In genomic region chr9:96350010-96350409, GRCm38 (mm10) we compare ENCODE assay signal across 8 mouse cellular contexts. TPM values are rescaled to one million over a fixed set of nuclear protein-coding genes. Genes with fewer than 3 reads are reported as not detected.
A peak's percentile ranks its signal among the peaks of the same experiment; 100 is the strongest.
DNase-seq lines count a peak whose midpoint lies in the region; ATAC-seq lines count a peak whose summit lies in the region.

No protein-coding gene starts in this region.

- H3K9me3 ChIP-seq in midbrain, embryonic 11.5 days (ENCODE audit: control insufficient read depth, low read length) = no peaks in the 10 kb centered on the region
- no peaks in the 10 kb centered on the region for H3K9me3 ChIP-seq in midbrain, embryonic 15.5 days
- H3K9me3 ChIP-seq in midbrain, embryonic 13.5 days = no peaks in the 10 kb centered on the region

- no peaks in the 10 kb centered on the region for H3K36me3 ChIP-seq in midbrain, embryonic 11.5 days (ENCODE audit: control insufficient read depth, insufficient read depth, low read length)
- H3K36me3 ChIP-seq in midbrain, embryonic 15.5 days (replicated peaks) = no peaks in the 10 kb centered on the region
- H3K36me3 ChIP-seq in midbrain, embryonic 13.5 days = peaks cover under 1% of the 10 kb centered on the region; the same call in 1 of the 2 replicates

- H3K4me3 ChIP-seq in midbrain, embryonic 11.5 days (ENCODE audit: low read depth, low read length) = no peak overlapping the region
- H3K4me3 ChIP-seq in midbrain, embryonic 15.5 days = no peak overlapping the region
- no peak overlapping the region for H3K4me3 ChIP-seq in midbrain, embryonic 13.5 days (replicated peaks)

- no peak overlapping the region for H3K9ac ChIP-seq in midbrain, embryonic 11.5 days (ENCODE audit: low read length)
- H3K9ac ChIP-seq in midbrain, embryonic 15.5 days = no peak overlapping the region
- H3K9ac ChIP-seq in midbrain, embryonic 13.5 days (replicated peaks) = no peak overlapping the region

- no peaks in the 10 kb centered on the region for H3K4me1 ChIP-seq in midbrain, embryonic 11.5 days (ENCODE audit: control insufficient read depth, insufficient read depth, low read length)
- H3K4me1 ChIP-seq in midbrain, embryonic 15.5 days = peaks cover 3% of the 10 kb centered on the region; the same call in 1 of the 2 replicates
- peaks cover 5% of the 10 kb centered on the region; the same call in 1 of the 2 replicates for H3K4me1 ChIP-seq in midbrain, embryonic 13.5 days (replicated peaks)

- H3K4me2 ChIP-seq in midbrain, embryonic 11.5 days = no peak overlapping the region
- H3K4me2 ChIP-seq in midbrain, embryonic 15.5 days = no peak overlapping the region
- H3K4me2 ChIP-seq in midbrain, embryonic 13.5 days (replicated peaks) = no peak overlapping the region

- intact Hi-C loops in heart, postnatal 25 days (cut with DNase I) = loop anchor here (10.0 kb wide), 1 partner anchor 285 kb away; the partner anchor contains the start of gene Rasa2

- peak; percentile 91 for DNase-seq in midbrain, embryonic 11.5 days (ENCODE audit: low spot score, missing footprints)
- peak; percentile 34 for DNase-seq in c-Kit-negative CD71-positive TER-119-positive erythroid progenitor cells, embryonic 14.5 days (ENCODE audit: low read depth, low spot score)
- DNase-seq in heart, postnatal 25 days (ENCODE audit: low spot score) = peak; percentile 25
- peak; percentile 24 to 70 for DNase-seq in layer of hippocampus, postnatal 14 days (ENCODE audit: low spot score in 2 of 2)
- peak; percentile 35 for DNase-seq in telencephalon, adult 2 months (ENCODE audit: low read depth, low spot score)

- 45% methylated on average over 4 of the region's 4 CpGs for WGBS in midbrain, embryonic 11.5 days
- 38% methylated on average over 4 of the region's 4 CpGs for WGBS in midbrain, embryonic 15.5 days
- WGBS in midbrain, embryonic 13.5 days = 42% methylated on average over 4 of the region's 4 CpGs

- no peaks in the 10 kb centered on the region for H3K27me3 ChIP-seq in midbrain, embryonic 11.5 days (ENCODE audit: control insufficient read depth, insufficient read depth, low read length)
- H3K27me3 ChIP-seq in midbrain, embryonic 15.5 days (replicated peaks) = no peaks in the 10 kb centered on the region
- H3K27me3 ChIP-seq in midbrain, embryonic 13.5 days = no peaks in the 10 kb centered on the region

- no peak overlapping the region for H3K27ac ChIP-seq in midbrain, embryonic 11.5 days (ENCODE audit: low read depth, low read length)
- H3K27ac ChIP-seq in midbrain, embryonic 15.5 days = no peak overlapping the region
- no peak overlapping the region for H3K27ac ChIP-seq in midbrain, embryonic 13.5 days

- no peak for ATAC-seq in midbrain, embryonic 11.5 days (ENCODE audit: low FRiP score)
- ATAC-seq in midbrain, embryonic 15.5 days (replicated peaks) = no peak
- ATAC-seq in erythroblast, adult 5-6 weeks (replicated peaks; ENCODE audit: low FRiP score, poor library complexity, severe bottlenecking) = peak; percentile 80
- ATAC-seq in midbrain, embryonic 13.5 days = peak; percentile 60; the same call in 1 of the 2 replicates

RNA-seq across cellular contexts. Expression of gene Atp1b3, which starts 14.2 kb away (rescaled TPM):
- polyA plus RNA-seq in midbrain, embryonic 11.5 days (2014; fragmentation: Nextera tagmentation; extraction: Ambion mirVana) = 194 and 208 TPM in 2 replicates
- polyA plus RNA-seq in midbrain, embryonic 15.5 days (2015; fragmentation: Nextera tagmentation; extraction: Ambion mirVana) = 170 and 174 TPM in 2 replicates
- total RNA-seq in erythroblast, adult 5-6 weeks (2015; ENCODE audit: low replicate concordance) = 55.0 and 62.6 TPM in 2 replicates
- total RNA-seq in erythroblast, adult 5-6 weeks (2017; ENCODE audit: low replicate concordance) = 44.9 and 64.3 TPM in 2 replicates
- 10 to 100 TPM; 58.9 to 64.6 TPM for total RNA-seq in heart, postnatal 25 days (2021)
- total RNA-seq in layer of hippocampus, postnatal 14 days (2021) = 10 to 100 TPM; 85.4 to 85.6 TPM
- polyA plus RNA-seq in midbrain, embryonic 13.5 days (2015; fragmentation: Nextera tagmentation; extraction: Ambion mirVana) = 168 and 178 TPM in 2 replicates

Comparison
In these comparisons a context has a peak if more than half of its experiments do, and no peak if none do; other contexts are left out.
1. ATAC-seq: peak in erythroblast, adult 5-6 weeks (single experiment) and midbrain, embryonic 13.5 days (single experiment); none in midbrain, embryonic 11.5 days (single experiment) and midbrain, embryonic 15.5 days (single experiment).
2. DNase-seq: peak in every context shown above with its lines; median percentile 91 in midbrain, embryonic 11.5 days; 47 in layer of hippocampus, postnatal 14 days; 35 in telencephalon, adult 2 months; 34 in c-Kit-negative CD71-positive TER-119-positive erythroid progenitor cells, embryonic 14.5 days; 25 in heart, postnatal 25 days.